Mouse (Mus musculus): ENCODE results near the gene Sergef.

Gene Sergef

GRCm38 (mm10) chr7:46501458-46501857, 138.1 kb downstream of the Sergef start:
- no peak for DNase-seq (ENCODE audit: low read depth)

GRCm38 (mm10) chr7:46499561-46499960, 140.0 kb downstream of the Sergef start:
- no peak for DNase-seq (ENCODE audit: low read depth)

- no peak for DNase-seq (ENCODE audit: low read depth)
These were observed 147.4 kb downstream of the Sergef start for GRCm38 (mm10) chr7:46492134-46492678.

- DNase-seq (ENCODE audit: low read depth): no peak
These were observed 152.3 kb downstream of the Sergef start for GRCm38 (mm10) chr7:46487354-46487753.

- no peak for DNase-seq (ENCODE audit: low read depth)
These were observed 152.8 kb downstream of the Sergef start for GRCm38 (mm10) chr7:46486761-46487160.

- DNase-seq (ENCODE audit: low read depth): no peak
These were observed 155.4 kb downstream of the Sergef start for GRCm38 (mm10) chr7:46484223-46484622.

- no peak for DNase-seq (ENCODE audit: low read depth)
These were observed 156.6 kb downstream of the Sergef start for GRCm38 (mm10) chr7:46483050-46483449.

- no peak for DNase-seq (ENCODE audit: low read depth)
These were observed 157.5 kb downstream of the Sergef start for GRCm38 (mm10) chr7:46482099-46482531.

GRCm38 (mm10) chr7:46479793-46480192, 159.8 kb downstream of the Sergef start:
- no peak for DNase-seq (ENCODE audit: low read depth)

GRCm38 (mm10) chr7:46477456-46477855, 162.2 kb downstream of the Sergef start:
- DNase-seq (ENCODE audit: low read depth): no peak

- no peak for DNase-seq (ENCODE audit: low read depth)
These were observed 164.1 kb downstream of the Sergef start for GRCm38 (mm10) chr7:46475464-46475863.

- DNase-seq (ENCODE audit: low read depth): no peak
These were observed 166.5 kb downstream of the Sergef start for GRCm38 (mm10) chr7:46473141-46473540.

GRCm38 (mm10) chr7:46471054-46471737, 168.4 kb downstream of the Sergef start:
- DNase-seq (ENCODE audit: low read depth): no peak

GRCm38 (mm10) chr7:46469542-46469941, 170.1 kb downstream of the Sergef start:
- DNase-seq (ENCODE audit: low read depth): no peak

GRCm38 (mm10) chr7:46466422-46466981, 173.1 kb downstream of the Sergef start:
- no peak for DNase-seq (ENCODE audit: low read depth)

GRCm38 (mm10) chr7:46463136-46463535, 176.5 kb downstream of the Sergef start:
- no peak for DNase-seq (ENCODE audit: low read depth)

- DNase-seq (ENCODE audit: low read depth): no peak
These were observed 177.3 kb downstream of the Sergef start for GRCm38 (mm10) chr7:46462287-46462686.

- no peak for DNase-seq (ENCODE audit: low read depth)
These were observed 179.9 kb downstream of the Sergef start for GRCm38 (mm10) chr7:46459605-46460245.

- DNase-seq (ENCODE audit: low read depth): no peak
These were observed 180.4 kb downstream of the Sergef start for GRCm38 (mm10) chr7:46459200-46459599.

- DNase-seq (ENCODE audit: low read depth): no peak
These were observed 181.7 kb downstream of the Sergef start for GRCm38 (mm10) chr7:46457889-46458288.

GRCm38 (mm10) chr7:46453930-46454679, 185.5 kb downstream of the Sergef start:
- no peak for DNase-seq (ENCODE audit: low read depth)

GRCm38 (mm10) chr7:46448922-46449645, 190.5 kb downstream of the Sergef start:
- no peak for DNase-seq (ENCODE audit: low read depth)

All from c-Kit-positive CD71-negative TER-119-negative erythroid progenitor cells, embryonic 14.5 days (primary cell).